Mouse (Mus musculus): ENCODE measurements at regions not wholly inside any gene's neighbourhood (a gene's known extent, or its start where the extent isn't known, plus 50 kb on each side); places are given as distances from the start of the nearest gene placed in this dataset.

DNA sequence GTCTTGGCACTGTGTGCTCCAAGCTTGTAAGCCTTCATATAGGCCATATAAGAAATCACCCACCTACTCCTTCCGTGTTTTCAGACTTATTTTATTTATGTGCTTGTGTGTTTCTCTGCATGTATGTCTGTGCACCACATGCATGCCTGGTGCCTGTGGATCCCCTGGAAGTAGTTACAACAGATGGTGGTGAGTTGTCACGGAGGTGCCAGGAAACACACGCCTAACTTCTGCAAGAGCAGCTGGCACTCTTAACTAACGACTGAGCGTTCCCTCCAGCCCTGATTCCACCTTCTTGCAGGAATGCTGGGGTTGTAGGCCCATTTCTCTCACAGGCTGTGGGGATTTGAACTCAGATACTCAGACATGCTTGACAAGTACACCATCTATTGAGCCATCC, 80.6 kb upstream of the Sulf2 start:
- WGBS = 62% methylated on average over 5 of the region's 5 CpGs
- 0 out of 2 replicates have a peak, but pooled peaks cover 3% of the 10 kb centered on the region for H3K9me3 ChIP-seq (ENCODE audit: low read length)

DNA sequence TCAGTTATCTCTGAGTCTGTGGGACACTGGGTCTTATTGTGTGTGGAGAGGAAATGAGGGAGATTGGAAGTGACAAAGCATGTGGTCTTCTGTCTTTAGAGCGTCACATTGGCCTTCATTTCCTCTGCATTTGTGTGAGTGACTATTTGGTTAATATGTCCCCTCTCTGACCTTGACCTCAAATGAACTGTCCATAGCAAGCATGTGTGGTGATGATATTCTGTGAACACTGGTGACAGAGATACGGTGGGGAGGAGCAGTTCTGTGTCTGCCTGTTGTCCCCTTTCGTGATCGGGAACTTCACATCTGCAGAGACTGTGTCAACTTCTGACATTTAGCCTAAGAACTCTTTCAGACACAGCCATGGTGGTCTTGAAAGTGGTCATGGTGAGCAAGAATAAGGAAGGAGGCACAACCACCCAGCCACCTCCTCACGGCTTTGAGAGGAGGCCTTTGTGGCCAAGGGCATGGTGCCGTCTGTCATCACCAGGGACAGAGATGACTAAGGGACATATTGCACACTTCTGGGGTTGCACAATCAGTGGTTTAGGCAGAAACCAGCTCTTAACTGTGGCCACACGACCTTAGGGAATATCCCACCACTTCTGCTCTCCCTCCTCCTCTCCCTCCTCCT, 79.2 kb upstream of the Sulf2 start:
- no peak for TF ChIP-seq CTCF (IDR thresholded peaks at IDR 0.05; ENCODE audit: low read depth)
- H3K36me3 ChIP-seq (ENCODE audit: insufficient read depth, low read length) = no peaks in the 10 kb centered on the region
- H3K27me3 ChIP-seq (ENCODE audit: insufficient read depth, low read length) = no peaks in the 10 kb centered on the region; the same call in 1 of the 2 replicates
- no peak overlapping the region for H3K4me2 ChIP-seq (ENCODE audit: low read depth, low read length)
- H3K27ac ChIP-seq = no peak overlapping the region
- no peaks in the 10 kb centered on the region for H3K9me3 ChIP-seq (ENCODE audit: low read length)
- ATAC-seq (no peak), DNase-seq (ENCODE audit: low spot score) (no peak)
- H3K4me3 ChIP-seq (ENCODE audit: low read length) = no peak overlapping the region
- H3K9ac ChIP-seq (replicated peaks; ENCODE audit: low read length) = no peak overlapping the region
- no peaks in the 10 kb centered on the region for H3K4me1 ChIP-seq (ENCODE audit: insufficient read depth, low read length)
- 87% methylated on average over 7 of the region's 7 CpGs for WGBS

More for the DNA sequence above, 80.6 kb upstream of the Sulf2 start:
- Histone ChIP-seq H3K9ac (replicated peaks; ENCODE audit: low read length) (no peak overlapping the region), H3K4me1 (ENCODE audit: insufficient read depth, low read length) (no peaks in the 10 kb centered on the region), H3K4me2 (ENCODE audit: low read depth, low read length) (no peak overlapping the region), H3K36me3 (ENCODE audit: insufficient read depth, low read length) (no peaks in the 10 kb centered on the region), H3K27me3 (ENCODE audit: insufficient read depth, low read length) (no peaks in the 10 kb centered on the region; the same call in 1 of the 2 replicates), H3K27ac (no peak overlapping the region), H3K4me3 (ENCODE audit: low read length) (no peak overlapping the region)
- ATAC-seq (no peak), DNase-seq (ENCODE audit: low spot score) (no peak)
- no peak for TF ChIP-seq CTCF (IDR thresholded peaks at IDR 0.05; ENCODE audit: low read depth)

- ATAC-seq (no peak), DNase-seq (ENCODE audit: low spot score) (no peak)
- Histone ChIP-seq H3K27ac (no peak overlapping the region), H3K9ac (replicated peaks; ENCODE audit: low read length) (no peak overlapping the region), H3K9me3 (ENCODE audit: low read length) (no peaks in the 10 kb centered on the region), H3K4me1 (ENCODE audit: insufficient read depth, low read length) (no peaks in the 10 kb centered on the region), H3K4me3 (ENCODE audit: low read length) (no peak overlapping the region), H3K27me3 (ENCODE audit: insufficient read depth, low read length) (no peaks in the 10 kb centered on the region; the same call in 1 of the 2 replicates), H3K36me3 (ENCODE audit: insufficient read depth, low read length) (no peaks in the 10 kb centered on the region), H3K4me2 (ENCODE audit: low read depth, low read length) (no peak overlapping the region)
- 92% methylated on average over 1 of the region's 1 CpGs for WGBS
- no peak for TF ChIP-seq CTCF (IDR thresholded peaks at IDR 0.05; ENCODE audit: low read depth)
These were observed 77.8 kb upstream of the Sulf2 start for GRCm38 (mm10) chr2:166233246-166233645.

DNA sequence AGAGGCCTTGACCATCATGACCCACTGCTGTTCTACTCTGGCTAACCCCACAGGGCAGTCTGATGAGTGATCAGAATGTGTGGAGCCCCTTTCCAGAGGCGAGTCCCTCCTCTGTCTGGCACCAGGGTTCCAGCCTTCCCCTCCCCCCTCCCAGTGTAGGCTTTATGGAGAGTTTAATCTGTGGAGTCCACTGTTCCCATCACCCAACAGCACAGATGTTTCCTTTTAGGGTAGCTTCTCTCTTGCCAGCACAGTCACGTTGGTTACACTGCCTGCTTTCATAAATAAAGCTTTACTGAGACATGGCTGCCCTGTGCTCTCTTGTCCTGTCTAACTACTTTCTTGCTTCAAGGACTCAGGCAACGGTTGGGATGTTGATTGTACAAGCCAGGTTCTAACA, 76.9 kb upstream of the Sulf2 start:
- Histone ChIP-seq H3K9me3 (ENCODE audit: low read length) (no peaks in the 10 kb centered on the region), H3K9ac (replicated peaks; ENCODE audit: low read length) (no peak overlapping the region), H3K4me2 (ENCODE audit: low read depth, low read length) (no peak overlapping the region), H3K27me3 (ENCODE audit: insufficient read depth, low read length) (no peaks in the 10 kb centered on the region; the same call in 1 of the 2 replicates), H3K27ac (no peak overlapping the region), H3K4me3 (ENCODE audit: low read length) (no peak overlapping the region), H3K36me3 (ENCODE audit: insufficient read depth, low read length) (no peaks in the 10 kb centered on the region), H3K4me1 (ENCODE audit: insufficient read depth, low read length) (no peaks in the 10 kb centered on the region)
- 61% methylated on average over 3 of the region's 3 CpGs for WGBS
- no peak for TF ChIP-seq CTCF (IDR thresholded peaks at IDR 0.05; ENCODE audit: low read depth)
- DNase-seq (ENCODE audit: low spot score) = no peak
- ATAC-seq = no peak

DNA sequence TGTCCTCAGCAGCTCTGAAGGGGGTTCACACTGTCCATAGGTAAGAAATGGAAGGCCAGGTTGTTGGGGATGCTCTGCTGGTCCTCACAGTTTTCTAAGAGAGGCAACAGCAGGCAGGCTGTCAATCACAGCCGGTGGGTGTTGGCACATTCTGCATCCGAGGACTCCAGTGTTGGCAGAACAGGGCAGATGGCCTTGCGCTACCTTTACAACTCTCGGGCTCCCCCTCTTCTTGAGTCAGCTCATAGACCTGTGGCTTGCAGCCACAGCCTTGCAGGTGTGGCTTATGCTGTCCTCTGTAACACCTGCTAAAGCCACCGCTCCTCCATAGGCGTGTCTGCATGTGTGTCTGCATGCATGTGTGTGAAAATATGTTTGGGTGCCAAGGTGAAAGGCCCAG, 75.2 kb upstream of the Sulf2 start:
- Histone ChIP-seq H3K9me3 (ENCODE audit: low read length) (no peaks in the 10 kb centered on the region), H3K36me3 (ENCODE audit: insufficient read depth, low read length) (no peaks in the 10 kb centered on the region), H3K4me3 (ENCODE audit: low read length) (no peak overlapping the region), H3K9ac (replicated peaks; ENCODE audit: low read length) (no peak overlapping the region), H3K4me2 (ENCODE audit: low read depth, low read length) (no peak overlapping the region), H3K27me3 (ENCODE audit: insufficient read depth, low read length) (no peaks in the 10 kb centered on the region), H3K4me1 (ENCODE audit: insufficient read depth, low read length) (no peaks in the 10 kb centered on the region), H3K27ac (no peak overlapping the region)
- DNase-seq (ENCODE audit: low spot score) (no peak), ATAC-seq (no peak)
- TF ChIP-seq CTCF (IDR thresholded peaks at IDR 0.05; ENCODE audit: low read depth) = no peak
- 67% methylated on average over 6 of the region's 6 CpGs for WGBS

DNA sequence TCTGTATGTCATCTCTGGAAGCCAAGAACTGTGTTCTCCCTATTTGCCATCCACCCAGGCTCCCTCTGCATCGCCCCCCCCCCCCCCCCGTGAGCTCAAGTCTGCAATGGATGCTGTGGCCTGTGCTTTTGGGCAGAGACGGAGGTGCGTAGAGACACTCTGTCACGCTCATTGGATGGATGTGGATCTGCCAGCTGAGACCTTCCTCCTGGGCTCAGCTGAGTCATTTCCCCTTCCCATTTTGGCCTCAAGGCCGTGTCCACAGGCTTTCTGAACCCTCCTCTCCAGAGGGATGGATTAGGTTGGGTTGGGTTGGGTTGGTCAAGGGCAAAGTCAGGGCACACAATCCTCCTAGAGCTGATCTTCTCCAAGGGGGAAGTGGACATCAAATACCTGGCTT, 72.9 kb upstream of the Sulf2 start:
- H3K9me3 ChIP-seq (ENCODE audit: low read length) = no peaks in the 10 kb centered on the region
- H3K9ac ChIP-seq (replicated peaks; ENCODE audit: low read length) = no peak overlapping the region
- H3K4me1 ChIP-seq (ENCODE audit: insufficient read depth, low read length) = no peaks in the 10 kb centered on the region
- no peaks in the 10 kb centered on the region for H3K36me3 ChIP-seq (ENCODE audit: insufficient read depth, low read length)
- H3K27me3 ChIP-seq (ENCODE audit: insufficient read depth, low read length) = no peaks in the 10 kb centered on the region
- no peak overlapping the region for H3K4me2 ChIP-seq (ENCODE audit: low read depth, low read length)
- H3K27ac ChIP-seq = no peak overlapping the region
- DNase-seq (ENCODE audit: low spot score) (no peak), ATAC-seq (no peak)
- TF ChIP-seq CTCF (IDR thresholded peaks at IDR 0.05; ENCODE audit: low read depth) = no peak
- 69% methylated on average over 4 of the region's 6 CpGs for WGBS
- no peak overlapping the region for H3K4me3 ChIP-seq (ENCODE audit: low read length)

- H3K36me3 ChIP-seq (ENCODE audit: insufficient read depth, low read length) = no peaks in the 10 kb centered on the region
- no peak overlapping the region for H3K4me2 ChIP-seq (ENCODE audit: low read depth, low read length)
- whole genome bisulfite sequencing = 56% methylated on average over 5 of the region's 5 CpGs
- H3K27me3 ChIP-seq (ENCODE audit: insufficient read depth, low read length) = no peaks in the 10 kb centered on the region
- no peak overlapping the region for H3K9ac ChIP-seq (replicated peaks; ENCODE audit: low read length)
- no peak overlapping the region for H3K27ac ChIP-seq
- H3K9me3 ChIP-seq (ENCODE audit: low read length) = no peaks in the 10 kb centered on the region
- no peak for ATAC-seq
- H3K4me3 ChIP-seq (ENCODE audit: low read length) = no peak overlapping the region
- no peak for TF ChIP-seq CTCF (IDR thresholded peaks at IDR 0.05; ENCODE audit: low read depth)
- DNase-seq (ENCODE audit: low spot score) = no peak
- H3K4me1 ChIP-seq (ENCODE audit: insufficient read depth, low read length) = no peaks in the 10 kb centered on the region
These were observed 72.0 kb upstream of the Sulf2 start for GRCm38 (mm10) chr2:166227496-166227895.
